Comparison of ENCODE assay signal across 18 mouse cellular contexts in genomic region chr1:189849550-189849949, GRCm38 (mm10).
DNase-seq lines count a peak whose midpoint lies in the region; ATAC-seq and TF ChIP-seq lines count a peak whose summit lies in the region.
"Had no signal": no experiment of that assay in that cellular context is flagged by ENCODE, and none has a peak within 500 bp of the region (broad histone marks: within the 10 kb centered on the region; RNA-seq: fewer than 3 reads in every experiment).

No protein-coding gene starts in this region.

- H3K9ac ChIP-seq in embryonic facial prominence, embryonic 14.5 days (ENCODE audit: low read depth, low read length) = no peak overlapping the region
- H3K9ac ChIP-seq in kidney, embryonic 14.5 days (ENCODE audit: low read depth, low read length) = no peak overlapping the region
- H3K9ac ChIP-seq in intestine, embryonic 16.5 days (ENCODE audit: low read depth, low read length) = no peak overlapping the region
- H3K9ac ChIP-seq: forebrain, embryonic 12.5 days; hindbrain, embryonic 12.5 days; lung, embryonic 15.5 days; midbrain, embryonic 13.5 days had no signal

- no peak overlapping the region for H3K4me3 ChIP-seq in embryonic facial prominence, embryonic 14.5 days (ENCODE audit: low read depth, low read length)
- no peak overlapping the region for H3K4me3 ChIP-seq in embryonic facial prominence, embryonic 10.5 days
- no peak overlapping the region for H3K4me3 ChIP-seq in kidney, adult 2 months (ENCODE audit: insufficient read depth, low read depth, low read length)
- no peak overlapping the region for H3K4me3 ChIP-seq in kidney, embryonic 14.5 days (ENCODE audit: low read length)
- no peak overlapping the region for H3K4me3 ChIP-seq in intestine, embryonic 16.5 days (ENCODE audit: low read length)
- H3K4me3 ChIP-seq: forebrain, embryonic 12.5 days; hindbrain, embryonic 12.5 days; lung, embryonic 15.5 days; midbrain, embryonic 13.5 days had no signal

- DNase-seq in embryonic facial prominence, embryonic 14.5 days (ENCODE audit: low spot score) = peak; percentile 20
- DNase-seq in embryonic facial prominence, embryonic 10.5 days (ENCODE audit: low spot score) = no peak
- DNase-seq in kidney, adult 2 months = peak; percentile 16
- peak; percentile 40 for DNase-seq in ZHBTc4 (ENCODE audit: low read depth, low spot score)
- no peak for DNase-seq in ovary, postnatal 14 days (ENCODE audit: low spot score)
- DNase-seq: adrenal gland, postnatal 36 days; cerebellum, adult 9-10 months; kidney, postnatal 25 days; right cerebral cortex, postnatal 4 days; thymus, adult 18-20 months had no signal

- no peak overlapping the region for H3K27ac ChIP-seq in embryonic facial prominence, embryonic 14.5 days (replicated peaks; ENCODE audit: low read depth, low read length)
- no peak overlapping the region; the same call in 1 of the 2 replicates for H3K27ac ChIP-seq in embryonic facial prominence, embryonic 10.5 days (replicated peaks)
- H3K27ac ChIP-seq in kidney, adult 2 months (ENCODE audit: insufficient read depth, low read depth, low read length) = no peak overlapping the region
- H3K27ac ChIP-seq in kidney, embryonic 14.5 days (ENCODE audit: low read depth, low read length) = no peak overlapping the region
- H3K27ac ChIP-seq in intestine, embryonic 16.5 days (ENCODE audit: low read length) = no peak overlapping the region
- H3K27ac ChIP-seq: forebrain, embryonic 12.5 days; hindbrain, embryonic 12.5 days; lung, embryonic 15.5 days; midbrain, embryonic 13.5 days had no signal

- 54% methylated on average over 11 of the region's 11 CpGs for WGBS in embryonic facial prominence, embryonic 14.5 days
- WGBS in embryonic facial prominence, embryonic 10.5 days = 61% methylated on average over 11 of the region's 11 CpGs
- WGBS in kidney, adult 2 months = 74% methylated on average over 11 of the region's 11 CpGs
- WGBS in kidney, embryonic 14.5 days = 81% methylated on average over 11 of the region's 11 CpGs
- WGBS in intestine, embryonic 16.5 days = 70% methylated on average over 11 of the region's 11 CpGs

- peaks cover 5% of the 10 kb centered on the region; the same call in 1 of the 2 replicates for H3K4me1 ChIP-seq in embryonic facial prominence, embryonic 14.5 days (ENCODE audit: control insufficient read depth, insufficient read depth, low read length)
- H3K4me1 ChIP-seq in embryonic facial prominence, embryonic 10.5 days = peaks cover 38% of the 10 kb centered on the region
- no peaks in the 10 kb centered on the region for H3K4me1 ChIP-seq in kidney, adult 2 months (ENCODE audit: control insufficient read depth, insufficient read depth, low read length)
- no peaks in the 10 kb centered on the region for H3K4me1 ChIP-seq in kidney, embryonic 14.5 days (ENCODE audit: control insufficient read depth, insufficient read depth, low read length)
- no peaks in the 10 kb centered on the region for H3K4me1 ChIP-seq in intestine, embryonic 16.5 days (ENCODE audit: control insufficient read depth, insufficient read depth, low read length)
- H3K4me1 ChIP-seq: forebrain, embryonic 12.5 days; hindbrain, embryonic 12.5 days; lung, embryonic 15.5 days; midbrain, embryonic 13.5 days had no signal

- TF ChIP-seq CTCF in kidney, adult 2 months (conservative IDR thresholded peaks at IDR 0.05; ENCODE audit: insufficient read depth, insufficient read length, low read depth, low read length) = no peak

- TF ChIP-seq POLR2A in kidney, adult 2 months (IDR thresholded peaks at IDR 0.05; ENCODE audit: low read depth, low read length) = no peak

- no peak for ATAC-seq in embryonic facial prominence, embryonic 14.5 days (ENCODE audit: low read depth)
- no peak for ATAC-seq in kidney, embryonic 14.5 days (ENCODE audit: low FRiP score, low TSS enrichment)
- peak; percentile 46; the same call in 1 of the 2 replicates for ATAC-seq in intestine, embryonic 16.5 days
- ATAC-seq in erythroblast, adult 5-6 weeks (replicated peaks; ENCODE audit: low FRiP score, poor library complexity, severe bottlenecking) = no peak
- ATAC-seq: inflammation-experienced regulatory T-cells, adult 6 months; midbrain, embryonic 13.5 days had no signal

- no peaks in the 10 kb centered on the region for H3K27me3 ChIP-seq in embryonic facial prominence, embryonic 14.5 days (replicated peaks; ENCODE audit: control insufficient read depth, insufficient read depth, low read length)
- no peaks in the 10 kb centered on the region for H3K27me3 ChIP-seq in embryonic facial prominence, embryonic 10.5 days (replicated peaks; ENCODE audit: low read depth, poor library complexity, severe bottlenecking)
- no peaks in the 10 kb centered on the region for H3K27me3 ChIP-seq in kidney, adult 2 months (replicated peaks; ENCODE audit: control insufficient read depth, insufficient read depth, low read length)
- H3K27me3 ChIP-seq in kidney, embryonic 14.5 days (ENCODE audit: control insufficient read depth, insufficient read depth, low read length) = no peaks in the 10 kb centered on the region
- H3K27me3 ChIP-seq in intestine, embryonic 16.5 days (replicated peaks; ENCODE audit: control insufficient read depth, insufficient read depth, low read length) = no peaks in the 10 kb centered on the region
- H3K27me3 ChIP-seq: forebrain, embryonic 12.5 days; hindbrain, embryonic 12.5 days; lung, embryonic 15.5 days; midbrain, embryonic 13.5 days had no signal

- no peaks in the 10 kb centered on the region for H3K9me3 ChIP-seq in embryonic facial prominence, embryonic 14.5 days (ENCODE audit: control insufficient read depth, low read length)
- H3K9me3 ChIP-seq in embryonic facial prominence, embryonic 10.5 days = no peaks in the 10 kb centered on the region; the same call in 1 of the 2 replicates
- no peaks in the 10 kb centered on the region for H3K9me3 ChIP-seq in kidney, embryonic 14.5 days (ENCODE audit: control insufficient read depth, low read length)
- no peaks in the 10 kb centered on the region for H3K9me3 ChIP-seq in intestine, embryonic 16.5 days (ENCODE audit: control insufficient read depth, low read length)
- H3K9me3 ChIP-seq: forebrain, embryonic 12.5 days; hindbrain, embryonic 12.5 days; lung, embryonic 15.5 days; midbrain, embryonic 13.5 days had no signal

- H3K36me3 ChIP-seq in embryonic facial prominence, embryonic 14.5 days (ENCODE audit: control insufficient read depth, insufficient read depth, low read length) = peaks cover 80% of the 10 kb centered on the region
- peaks cover 56% of the 10 kb centered on the region for H3K36me3 ChIP-seq in embryonic facial prominence, embryonic 10.5 days (replicated peaks)
- H3K36me3 ChIP-seq in kidney, adult 2 months (ENCODE audit: control insufficient read depth, insufficient read depth, low read length) = no peaks in the 10 kb centered on the region
- H3K36me3 ChIP-seq in kidney, embryonic 14.5 days (ENCODE audit: control insufficient read depth, insufficient read depth, low read length) = peaks cover 66% of the 10 kb centered on the region
- peaks cover 13% of the 10 kb centered on the region for H3K36me3 ChIP-seq in intestine, embryonic 16.5 days (ENCODE audit: control insufficient read depth, insufficient read depth, low read length)

- H3K4me2 ChIP-seq in embryonic facial prominence, embryonic 14.5 days (ENCODE audit: low read depth, low read length) = no peak overlapping the region
- H3K4me2 ChIP-seq in kidney, embryonic 14.5 days (replicated peaks; ENCODE audit: low read depth, low read length) = no peak overlapping the region
- no peak overlapping the region for H3K4me2 ChIP-seq in intestine, embryonic 16.5 days (ENCODE audit: low read depth, low read length)
- H3K4me2 ChIP-seq: forebrain, embryonic 12.5 days; hindbrain, embryonic 12.5 days; lung, embryonic 15.5 days; midbrain, embryonic 13.5 days had no signal

Comparison
In these comparisons a context has a peak if more than half of its experiments do, and no peak if none do; other contexts are left out.
1. DNase-seq: peak in embryonic facial prominence, embryonic 14.5 days (single experiment), kidney, adult 2 months (single experiment) and ZHBTc4 (single experiment); none in embryonic facial prominence, embryonic 10.5 days (single experiment) and ovary, postnatal 14 days (single experiment).